Mouse (Mus musculus): ENCODE data around the gene Slk.

Gene Slk

GRCm38 (mm10) chr19:47652255-47652654 is 72.8 kb downstream of the Slk start:
- no peak for DNase-seq (ENCODE audit: low spot score)

- DNase-seq (ENCODE audit: low spot score), result no peak
Observed at GRCm38 (mm10) chr19:47653173-47653572, 73.7 kb downstream of the Slk start.

GRCm38 (mm10) chr19:47654896-47655295 is 75.4 kb downstream of the Slk start:
- no peak for DNase-seq (ENCODE audit: low spot score)

- peak; percentile 76 for DNase-seq (ENCODE audit: low spot score)
Observed at GRCm38 (mm10) chr19:47658914-47659535, 79.5 kb downstream of the Slk start.

- DNase-seq (ENCODE audit: low spot score), result no peak
Observed at GRCm38 (mm10) chr19:47659765-47660408, 80.4 kb downstream of the Slk start.

GRCm38 (mm10) chr19:47667601-47668000 is 88.1 kb downstream of the Slk start:
- no peak for DNase-seq (ENCODE audit: low spot score)

GRCm38 (mm10) chr19:47668399-47668798 is 88.9 kb downstream of the Slk start:
- DNase-seq (ENCODE audit: low spot score), result no peak

- no peak for DNase-seq (ENCODE audit: low spot score)
Observed at GRCm38 (mm10) chr19:47674419-47674818, 94.9 kb downstream of the Slk start.

GRCm38 (mm10) chr19:47678675-47679074 is 99.2 kb downstream of the Slk start:
- no peak for DNase-seq (ENCODE audit: low spot score)

- no peak for DNase-seq (ENCODE audit: low spot score)
Observed at GRCm38 (mm10) chr19:47689592-47689991, 110.1 kb downstream of the Slk start.

GRCm38 (mm10) chr19:47691994-47692393 is 112.5 kb downstream of the Slk start, which contains the start of gene Col17a1:
Gene Col17a1 (minus strand): TSS chr19:47692094.
- no peak for DNase-seq (ENCODE audit: low spot score)

All from urinary bladder, postnatal 14 days (tissue).